Mouse (Mus musculus) layer of hippocampus, adult 2 months (tissue): ENCODE data around the gene Hoxb5. TPM values are rescaled to one million over a fixed set of nuclear protein-coding genes. Genes with fewer than 3 reads are reported as not detected.

Experiments used
- DNase-seq, 2 experiments: peaks; one replicate each; pipeline ENCODE4 v3.0.0; 2022; ENCODE audit warnings: low spot score in 2 of 2
- H3K27ac ChIP-seq: fragments of 200-600 bp; 2 replicates; pipeline ENCODE4 v1.8.1; 2022
- H3K4me3 ChIP-seq: fragments of 200-600 bp; 2 replicates; pipeline ENCODE4 v1.8.1; 2022; ENCODE audit warnings: mild to moderate bottlenecking
- CTCF ChIP-seq: fragments of 200-600 bp; conservative IDR thresholded peaks from 2 replicates; pipeline ENCODE4 v1.8.1; 2022; ENCODE audit warnings: antibody characterized with exemption, mild to moderate bottlenecking, moderate library complexity
- total RNA-seq, 2 experiments: library from RNA; stranded (reverse); gene quantifications; 2 replicates each; pipeline ENCODE4 v1.2.3; 2021

Gene Hoxb5
- total RNA-seq, 2 experiments from 2014 or later: not detected

DNA sequence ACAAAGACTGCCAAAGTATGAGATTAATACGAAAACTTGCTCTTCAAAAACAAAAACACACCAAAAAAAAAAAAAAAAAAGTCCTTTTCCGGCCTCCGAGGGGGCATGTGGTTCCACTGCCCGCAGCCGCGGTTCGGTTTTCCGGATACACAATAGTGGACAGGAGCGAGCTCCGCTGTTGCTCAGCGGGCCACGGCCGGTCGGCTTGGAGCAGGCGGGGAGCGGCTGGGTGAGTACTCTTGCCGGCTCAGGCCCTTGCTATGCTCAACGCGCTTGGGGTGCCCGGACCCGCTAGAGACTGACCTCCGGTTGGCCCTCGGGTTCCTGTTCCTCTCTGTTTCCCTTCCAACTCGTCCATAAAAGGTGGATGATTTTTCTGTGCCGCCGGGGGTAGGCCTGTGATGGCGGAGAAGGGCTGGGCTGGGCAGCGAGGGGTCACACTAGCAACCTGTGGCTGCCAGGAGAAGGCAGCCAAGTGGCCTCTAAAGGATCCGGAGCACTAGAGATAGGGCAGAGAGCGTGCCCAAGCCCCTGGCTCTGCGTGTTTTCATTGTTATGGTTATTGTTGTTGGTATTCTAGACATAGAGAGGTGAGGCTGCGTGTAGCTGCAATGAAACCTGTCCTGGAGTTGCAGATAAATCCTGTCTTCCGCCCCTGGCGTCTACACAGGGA lies 11.7 kb downstream of the Hoxb5 start:
- DNase-seq: no peak
- Histone ChIP-seq H3K4me3 (no peak overlapping the region), H3K27ac (no peak overlapping the region)
- no peak for TF ChIP-seq CTCF

DNA sequence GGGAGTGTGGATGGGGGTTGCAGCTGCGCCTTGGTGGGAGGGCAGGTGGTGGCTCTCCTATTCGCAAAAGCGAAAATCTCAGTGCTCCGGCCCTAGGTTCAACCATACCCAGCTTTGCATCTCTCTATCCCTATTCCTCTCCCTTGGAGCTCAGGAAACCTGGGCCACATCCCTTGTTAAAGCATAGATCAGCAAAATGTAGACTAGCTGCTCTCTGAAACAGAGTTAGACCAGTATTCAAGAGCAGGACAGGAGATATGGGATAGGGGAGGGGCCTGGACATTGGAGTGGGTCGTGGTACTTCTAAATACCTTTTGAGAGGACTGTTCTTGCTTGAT lies 12.2 kb downstream of the Hoxb5 start:
- H3K27ac ChIP-seq: no peak overlapping the region
- DNase-seq: no peak
- no peak overlapping the region for H3K4me3 ChIP-seq
- no peak for TF ChIP-seq CTCF

DNA sequence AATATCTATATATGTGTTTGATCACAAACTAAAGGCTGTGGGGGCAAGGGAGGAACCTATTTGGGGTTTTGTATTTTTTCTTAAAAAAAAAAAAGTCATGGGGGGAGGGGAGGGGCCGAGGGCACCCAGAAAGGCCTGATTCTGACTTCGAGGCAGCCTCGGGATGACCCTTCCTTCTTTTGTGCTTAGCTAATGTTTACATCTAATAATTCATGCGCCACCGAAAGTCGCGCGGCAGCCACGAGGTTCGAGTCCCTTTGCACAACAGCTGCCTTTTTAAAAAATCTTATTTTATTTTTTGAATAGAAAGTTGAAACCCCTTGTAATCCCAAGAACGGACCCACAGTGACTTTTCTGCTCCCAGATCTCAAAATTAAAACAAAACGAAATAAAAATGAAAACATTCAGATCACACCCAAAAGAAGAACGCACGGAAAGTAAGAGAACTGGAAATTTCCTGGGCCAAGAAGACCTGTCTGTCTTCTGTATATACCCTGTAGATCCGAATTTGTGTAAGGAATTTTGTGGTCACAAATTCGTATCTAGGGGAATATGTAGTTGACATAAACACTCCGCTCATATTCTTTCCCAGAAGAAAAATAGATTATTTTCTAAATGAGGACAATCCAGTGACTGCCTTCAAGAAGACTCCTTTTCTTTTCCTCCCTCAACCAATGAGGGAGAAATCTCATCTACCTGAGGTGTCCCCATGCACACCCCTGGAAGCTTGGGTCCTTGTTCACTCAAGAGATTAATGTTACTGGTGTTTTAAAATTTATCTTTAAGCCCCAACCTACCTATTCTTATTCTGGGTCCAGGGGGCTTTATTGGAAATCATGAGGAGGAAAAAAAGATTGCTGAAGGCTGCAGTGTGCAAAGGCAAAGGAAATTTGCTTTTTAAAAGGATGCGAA lies 13.8 kb downstream of the Hoxb5 start:
- no peak for DNase-seq
- no peak for TF ChIP-seq CTCF
- no peak overlapping the region for H3K4me3 ChIP-seq
- no peak overlapping the region for H3K27ac ChIP-seq

DNA sequence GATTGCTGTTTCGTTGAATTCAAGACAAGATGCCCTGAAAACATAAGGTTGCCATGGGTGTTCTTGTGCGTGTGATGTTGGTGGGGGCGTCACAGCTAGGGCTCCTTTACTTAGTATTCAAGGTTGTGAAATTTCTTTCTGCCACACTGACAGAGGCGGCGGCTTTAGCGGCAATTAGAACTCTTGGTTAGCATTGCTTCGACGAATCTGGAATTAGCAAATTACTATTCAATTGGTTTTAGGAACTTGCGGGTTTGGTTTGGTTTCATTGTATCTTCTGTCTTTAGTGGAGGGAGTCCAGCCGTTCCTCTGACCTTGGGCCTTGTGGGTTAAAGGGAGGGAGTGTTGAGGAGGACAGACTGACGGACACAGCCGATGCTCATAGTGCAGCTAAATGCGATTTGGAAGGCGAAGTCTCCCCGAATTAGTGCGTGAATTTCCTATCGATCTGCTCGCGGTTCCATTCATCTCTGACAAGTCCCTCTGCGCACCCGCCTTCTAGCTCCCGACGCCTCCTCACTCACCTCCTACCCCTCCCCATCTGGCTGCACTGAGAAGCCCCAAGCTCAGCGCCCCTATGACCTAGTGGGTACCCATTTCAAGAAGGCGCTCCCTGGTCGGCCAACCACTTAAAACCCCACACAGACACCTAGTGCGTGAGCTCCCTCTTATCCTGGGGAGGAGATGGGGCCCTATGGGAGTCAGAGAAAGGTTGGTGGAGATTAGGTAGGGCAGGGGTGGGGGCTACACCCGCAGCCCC lies 14.7 kb downstream of the Hoxb5 start, which contains the start of gene Hoxb4:
Gene Hoxb4, plus strand, starts transcription at position 660 of the 760 bp plus-strand sequence.
- H3K27ac ChIP-seq: no peak within 1 kb of the TSS
- no peak within 1 kb of the TSS for H3K4me3 ChIP-seq
- no peak for DNase-seq
- TF ChIP-seq CTCF: no peak

DNA sequence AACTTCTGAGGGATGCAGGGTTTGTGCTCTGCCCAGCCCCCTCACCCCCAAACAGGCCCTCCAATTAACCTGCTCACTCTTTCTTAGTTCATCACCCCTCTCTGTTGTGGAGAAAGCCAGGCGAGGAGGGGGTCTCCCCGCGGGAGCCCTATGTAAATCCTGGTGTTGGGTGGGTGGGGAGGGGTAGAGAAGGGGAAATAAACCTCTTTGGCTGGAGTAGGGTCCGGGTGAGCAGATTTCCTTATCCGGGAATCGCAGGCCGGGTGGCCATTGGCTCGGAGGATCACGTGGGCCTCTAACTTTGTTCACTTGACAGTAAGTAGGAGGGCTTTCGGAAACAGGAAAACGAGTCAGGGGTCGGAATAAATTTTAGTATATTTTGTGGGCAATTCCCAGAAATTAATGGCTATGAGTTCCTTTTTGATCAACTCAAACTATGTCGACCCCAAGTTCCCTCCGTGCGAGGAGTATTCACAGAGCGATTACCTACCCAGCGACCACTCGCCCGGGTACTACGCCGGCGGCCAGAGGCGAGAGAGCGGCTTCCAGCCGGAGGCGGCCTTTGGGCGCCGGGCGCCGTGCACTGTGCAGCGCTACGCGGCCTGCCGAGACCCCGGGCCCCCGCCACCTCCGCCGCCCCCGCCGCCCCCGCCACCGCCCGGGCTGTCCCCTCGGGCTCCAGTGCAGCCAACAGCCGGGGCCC lies 15.4 kb downstream of the Hoxb5 start:
- TF ChIP-seq CTCF: no peak
- no peak overlapping the region for H3K4me3 ChIP-seq
- H3K27ac ChIP-seq: no peak overlapping the region
- no peak for DNase-seq

DNA sequence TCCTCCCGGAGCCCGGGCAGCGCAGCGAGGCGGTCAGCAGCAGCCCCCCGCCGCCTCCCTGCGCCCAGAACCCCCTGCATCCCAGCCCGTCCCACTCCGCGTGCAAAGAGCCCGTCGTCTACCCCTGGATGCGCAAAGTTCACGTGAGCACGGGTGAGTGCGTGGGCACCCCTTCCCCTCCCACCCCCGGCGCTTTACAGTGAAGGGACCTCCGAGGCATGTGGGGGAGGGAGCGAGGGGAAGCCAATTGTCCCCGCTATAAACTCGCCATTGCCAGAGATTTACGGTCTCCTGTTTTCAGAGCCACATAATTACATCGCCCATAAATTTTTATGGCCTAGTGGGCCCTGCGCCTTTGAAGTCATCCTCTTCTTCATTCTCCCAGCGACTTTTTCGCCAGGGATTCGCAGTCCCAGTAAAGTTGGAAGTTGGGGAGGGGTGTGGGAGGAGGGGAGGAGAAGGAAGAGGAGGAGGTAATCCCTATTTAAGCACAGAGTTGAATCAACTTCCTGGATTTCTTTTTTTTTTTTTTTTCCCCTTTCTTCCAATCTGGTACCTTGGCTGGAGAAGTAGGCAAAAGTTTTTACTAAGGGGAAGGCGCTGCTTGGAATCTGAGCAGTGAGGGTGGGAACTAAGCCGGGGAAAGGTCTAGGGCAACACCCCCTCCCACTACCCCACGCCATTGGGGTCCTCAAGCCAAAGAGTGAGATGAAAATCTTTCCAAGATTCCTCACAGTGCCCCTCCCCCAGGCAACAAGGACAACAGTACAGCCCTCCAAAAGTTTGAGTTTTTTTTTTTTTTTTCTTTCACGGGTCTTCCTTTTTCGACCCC lies 16.2 kb downstream of the Hoxb5 start:
- TF ChIP-seq CTCF: no peak
- no peak overlapping the region for H3K27ac ChIP-seq
- no peak overlapping the region for H3K4me3 ChIP-seq
- no peak for DNase-seq

DNA sequence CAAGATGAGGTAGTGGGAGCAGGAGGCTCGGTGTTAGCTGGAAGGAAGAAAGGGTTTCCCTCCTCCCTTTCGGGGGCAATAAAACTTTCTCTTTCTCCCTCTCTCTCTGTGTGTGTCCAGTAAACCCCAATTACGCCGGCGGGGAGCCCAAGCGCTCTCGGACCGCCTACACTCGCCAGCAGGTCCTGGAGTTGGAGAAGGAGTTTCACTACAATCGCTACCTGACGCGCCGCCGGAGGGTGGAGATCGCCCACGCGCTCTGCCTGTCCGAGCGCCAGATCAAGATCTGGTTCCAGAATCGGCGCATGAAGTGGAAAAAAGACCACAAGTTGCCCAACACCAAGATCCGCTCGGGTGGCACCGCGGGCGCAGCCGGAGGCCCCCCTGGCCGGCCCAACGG lies 16.8 kb downstream of the Hoxb5 start:
- H3K4me3 ChIP-seq: no peak overlapping the region
- DNase-seq: no peak
- TF ChIP-seq CTCF: no peak
- no peak overlapping the region for H3K27ac ChIP-seq

DNA sequence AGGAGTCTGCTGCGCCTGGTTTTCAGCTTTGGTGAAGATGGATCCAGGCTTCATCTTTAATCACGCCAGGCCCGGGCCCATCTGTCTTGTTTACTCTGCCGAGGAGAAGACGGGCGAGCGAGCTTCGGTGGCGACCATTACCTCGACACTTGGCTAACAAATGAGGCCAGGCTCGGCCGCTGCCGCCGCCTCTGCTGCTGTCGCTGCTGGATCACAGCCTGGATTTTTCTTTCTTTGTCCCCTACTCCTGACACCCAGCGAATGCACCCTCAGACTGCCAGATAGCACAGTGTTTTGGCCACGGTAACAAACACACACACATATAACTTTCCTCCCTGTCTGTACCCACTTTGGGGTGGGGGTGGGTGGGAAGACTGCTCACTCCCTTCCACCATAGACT lies 17.6 kb downstream of the Hoxb5 start:
- Histone ChIP-seq H3K27ac (no peak overlapping the region), H3K4me3 (no peak overlapping the region)

DNA sequence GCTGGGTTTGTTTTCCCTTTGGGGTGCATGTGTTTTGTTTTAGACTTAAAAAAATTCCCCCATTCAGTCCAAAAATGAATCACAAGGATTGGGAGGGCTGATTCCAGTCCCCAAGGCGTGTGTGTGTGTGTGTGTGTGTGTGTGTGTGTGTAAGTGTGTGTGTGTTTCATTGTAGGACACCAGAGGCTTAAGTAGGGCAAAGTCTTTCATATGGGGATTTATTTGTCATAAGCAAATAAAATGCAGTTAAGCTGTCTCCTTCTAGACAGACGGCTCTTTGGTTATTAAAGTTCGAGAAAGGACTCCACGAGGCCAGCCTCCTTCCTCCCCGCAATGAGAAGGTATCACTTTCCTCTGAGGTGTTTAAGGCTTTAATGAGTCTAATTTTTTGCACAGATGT lies 18.7 kb downstream of the Hoxb5 start:
- no peak for DNase-seq
- no peak overlapping the region for H3K4me3 ChIP-seq
- H3K27ac ChIP-seq: no peak overlapping the region
- TF ChIP-seq CTCF: no peak

More for the DNA sequence above, 17.6 kb downstream of the Hoxb5 start:
- no peak for DNase-seq
- TF ChIP-seq CTCF: no peak

DNA sequence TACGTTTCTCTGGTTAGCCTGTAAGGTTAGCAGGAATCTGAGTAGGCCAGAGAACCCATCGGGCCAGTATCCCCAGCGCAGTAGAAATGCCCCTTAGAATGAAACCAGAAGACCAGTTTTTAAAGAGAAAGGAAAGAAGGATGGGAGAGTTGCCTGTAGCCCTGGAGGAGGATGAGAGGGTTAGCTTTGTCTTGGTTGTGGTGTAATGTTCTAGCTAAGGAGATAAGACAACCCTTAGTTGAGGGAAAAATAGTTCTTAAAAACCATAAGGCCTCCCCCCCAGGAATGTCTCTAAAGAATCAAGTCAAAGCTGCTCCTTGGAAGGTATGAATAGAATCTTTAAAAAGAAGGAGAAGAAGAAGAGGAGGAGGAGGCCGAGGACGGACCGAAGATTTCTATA lies 19.6 kb downstream of the Hoxb5 start:
- DNase-seq: no peak
- no peak overlapping the region for H3K4me3 ChIP-seq
- H3K27ac ChIP-seq: no peak overlapping the region
- no peak for TF ChIP-seq CTCF

DNA sequence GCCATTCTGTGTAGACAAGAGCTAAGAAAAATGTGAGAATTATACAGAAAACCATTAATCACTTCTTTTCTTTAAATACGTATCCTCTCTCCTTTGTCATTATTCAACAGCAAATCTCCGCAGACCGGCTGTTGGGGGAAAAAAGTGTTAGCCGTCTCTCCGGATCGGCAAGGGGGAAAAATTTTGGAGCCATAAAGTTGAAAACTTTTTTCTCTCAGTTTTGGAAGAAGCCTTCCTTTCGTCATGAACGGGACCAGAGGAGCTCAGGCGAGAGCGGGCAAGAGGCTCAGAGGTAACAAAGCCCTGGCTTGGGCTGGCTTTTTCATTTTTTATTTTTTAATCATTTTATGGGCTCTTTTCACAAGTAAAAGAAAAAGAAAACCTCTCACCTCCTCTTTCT lies 20.0 kb downstream of the Hoxb5 start, which contains the start of gene Hoxb3:
Gene Hoxb3, plus strand, starts transcription at position 173 of the 400 bp plus-strand sequence.
- no peak for DNase-seq
- Histone ChIP-seq H3K27ac (no peak within 1 kb of the TSS), H3K4me3 (no peak within 1 kb of the TSS)
- no peak for TF ChIP-seq CTCF

DNA sequence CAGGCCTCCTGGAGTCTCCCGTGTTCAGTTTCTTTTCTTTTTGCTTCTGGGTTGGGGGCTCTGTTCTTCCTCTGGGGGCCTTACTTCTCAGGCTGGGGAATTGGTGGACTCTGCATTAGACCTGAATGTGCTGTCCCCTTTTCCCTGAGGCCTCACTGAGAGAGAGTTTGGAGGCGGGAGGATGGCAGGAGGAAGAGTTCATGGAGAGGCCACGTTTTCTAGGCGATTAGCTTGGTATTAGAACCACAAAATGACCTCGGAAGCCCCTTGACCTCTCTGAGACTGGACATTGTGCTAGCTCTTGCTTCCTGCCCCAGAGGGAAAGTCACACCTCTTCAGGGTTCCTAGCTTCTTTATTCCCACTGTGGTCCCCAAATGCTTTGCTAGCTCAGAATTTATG lies 21.0 kb downstream of the Hoxb5 start:
- TF ChIP-seq CTCF: no peak
- no peak for DNase-seq
- no peak overlapping the region for H3K4me3 ChIP-seq
- no peak overlapping the region for H3K27ac ChIP-seq
